Comparison of ENCODE assay signal across 7 mouse cellular contexts in genomic region chr7:81335705-81336431, GRCm38 (mm10). TPM values are rescaled to one million over a fixed set of nuclear protein-coding genes. Genes with fewer than 3 reads are reported as not detected.
DNase-seq lines count a peak whose midpoint lies in the region; ATAC-seq and TF ChIP-seq lines count a peak whose summit lies in the region.

No protein-coding gene starts in this region.

- TF ChIP-seq CTCF in brain, embryonic 14.5 days (IDR thresholded peaks at IDR 0.05; ENCODE audit: borderline replicate concordance, extremely low read depth, insufficient read depth, insufficient read length), result no peak

- TF ChIP-seq POLR2A in brain, embryonic 14.5 days (IDR thresholded peaks at IDR 0.05; ENCODE audit: borderline replicate concordance, extremely low read depth, insufficient read depth, insufficient read length, poor library complexity, severe bottlenecking), result no peak
- no peak for TF ChIP-seq POLR2A in limb, embryonic 14.5 days (IDR thresholded peaks at IDR 0.05; ENCODE audit: borderline replicate concordance, extremely low read depth, insufficient read depth, insufficient read length)

- ATAC-seq in heart, embryonic 15.5 days (replicated peaks; ENCODE audit: insufficient number of reproducible peaks, insufficient read depth, low FRiP score, low read depth), result peak; percentile 37; the same call in 1 of the 2 replicates
- ATAC-seq in limb, embryonic 14.5 days (ENCODE audit: low FRiP score, low read depth), result no peak

- H3K27ac ChIP-seq in heart, embryonic 15.5 days, result peak overlapping the region; percentile 77
- H3K27ac ChIP-seq in limb, embryonic 14.5 days (replicated peaks; ENCODE audit: low read depth, low read length), result peak overlapping the region; percentile 33; the same call in 1 of the 2 replicates

- peaks cover 4% of the 10 kb centered on the region; the same call in 1 of the 2 replicates for H3K4me1 ChIP-seq in heart, embryonic 15.5 days (replicated peaks)
- no peaks in the 10 kb centered on the region for H3K4me1 ChIP-seq in limb, embryonic 14.5 days (ENCODE audit: control insufficient read depth, insufficient read depth, low read length)

- 0 out of 2 replicates have a peak overlapping the region, but pooled peaks have one; percentile 5 for H3K4me2 ChIP-seq in heart, embryonic 15.5 days
- H3K4me2 ChIP-seq in limb, embryonic 14.5 days (replicated peaks; ENCODE audit: low read depth, low read length, severe bottlenecking), result no peak overlapping the region

- WGBS in heart, embryonic 15.5 days, result 67% methylated on average over 18 of the region's 18 CpGs
- WGBS in limb, embryonic 14.5 days, result 82% methylated on average over 18 of the region's 18 CpGs

- no peaks in the 10 kb centered on the region for H3K27me3 ChIP-seq in heart, embryonic 15.5 days
- no peaks in the 10 kb centered on the region for H3K27me3 ChIP-seq in limb, embryonic 14.5 days (ENCODE audit: control insufficient read depth, insufficient read depth, low read length)

- DNase-seq in MN1 (ENCODE audit: low spot score), result peak; percentile 61
- DNase-seq in brain, embryonic 14.5 days (ENCODE audit: low read depth), result peak; percentile 56
- DNase-seq in limb, embryonic 14.5 days (ENCODE audit: low spot score), result no peak
- DNase-seq in cerebellum, postnatal 4 days (ENCODE audit: low spot score in 2 of 2), result no peak
- no peak for DNase-seq in spleen, postnatal 14 days (ENCODE audit: low spot score in 2 of 2)
- DNase-seq in thymus, postnatal 36 days, result no peak

- H3K9ac ChIP-seq in heart, embryonic 15.5 days, result no peak overlapping the region
- H3K9ac ChIP-seq in limb, embryonic 14.5 days (ENCODE audit: low read depth, low read length, severe bottlenecking), result 0 out of 2 replicates have a peak overlapping the region, but pooled peaks have one; percentile 21

- H3K9me3 ChIP-seq in heart, embryonic 15.5 days (replicated peaks), result no peaks in the 10 kb centered on the region
- H3K9me3 ChIP-seq in limb, embryonic 14.5 days (ENCODE audit: control insufficient read depth, low read length), result no peaks in the 10 kb centered on the region

- peaks cover 28% of the 10 kb centered on the region for H3K36me3 ChIP-seq in heart, embryonic 15.5 days
- peaks cover 71% of the 10 kb centered on the region for H3K36me3 ChIP-seq in limb, embryonic 14.5 days (ENCODE audit: control insufficient read depth, insufficient read depth, low read length)

- H3K4me3 ChIP-seq in heart, embryonic 15.5 days, result no peak overlapping the region
- no peak overlapping the region for H3K4me3 ChIP-seq in limb, embryonic 14.5 days (replicated peaks; ENCODE audit: low read length)

RNA-seq across cellular contexts. Expression of gene Rps17, which starts 9.2 kb away (rescaled TPM):
- polyA plus RNA-seq in brain, embryonic 14.5 days (2012; rRNA removed), result 1,437 and 1,564 TPM in 2 replicates
- polyA plus RNA-seq in heart, embryonic 15.5 days (2015; fragmentation: Nextera tagmentation; extraction: Ambion mirVana), result 766 and 842 TPM in 2 replicates
- 1,944 and 2,727 TPM in 2 replicates for polyA plus RNA-seq in limb, embryonic 14.5 days (2012; rRNA removed)
- 1,353 and 1,439 TPM in 2 replicates for polyA plus RNA-seq in limb, embryonic 14.5 days (2014; fragmentation: Nextera tagmentation; extraction: Ambion mirVana)

Comparison
In these comparisons a context has a peak if more than half of its experiments do, and no peak if none do; other contexts are left out.
1. DNase-seq: peak in MN1 (single experiment) and brain, embryonic 14.5 days (single experiment); none in limb, embryonic 14.5 days (single experiment), cerebellum, postnatal 4 days (0 of 2), spleen, postnatal 14 days (0 of 2) and thymus, postnatal 36 days (0 of 2).